Mouse (Mus musculus): ENCODE measurements around the gene Shkbp1.

The Shkbp1 gene

DNA sequence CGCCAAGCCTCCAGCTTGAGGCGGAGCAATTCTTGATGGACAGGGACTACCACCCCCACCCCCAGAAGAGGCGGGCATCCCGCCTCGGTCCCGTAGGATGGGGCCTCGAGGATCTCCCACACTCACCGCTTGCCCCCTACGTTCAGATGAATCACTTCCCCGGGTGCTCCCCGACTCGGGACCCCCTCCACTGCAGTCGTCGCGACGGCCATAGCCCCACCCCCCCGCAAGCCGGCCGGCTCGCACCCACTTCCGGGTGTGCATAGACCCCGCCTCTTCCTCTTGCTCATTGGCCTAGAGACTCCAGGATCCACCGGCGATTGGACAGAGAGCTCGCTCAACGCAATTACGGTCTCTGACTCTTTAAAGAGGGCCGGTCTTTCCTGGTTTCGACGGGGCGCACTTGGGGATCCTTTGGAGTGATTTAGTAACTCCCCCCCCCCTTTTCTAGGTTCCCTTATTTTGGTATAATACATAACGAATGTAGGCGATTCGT is at the start of gene Shkbp1:
Gene Shkbp1, minus strand, starts transcription at position 275 of the 496 bp plus-strand sequence.
- WGBS = 2% methylated on average over 34 of the region's 34 CpGs

DNA sequence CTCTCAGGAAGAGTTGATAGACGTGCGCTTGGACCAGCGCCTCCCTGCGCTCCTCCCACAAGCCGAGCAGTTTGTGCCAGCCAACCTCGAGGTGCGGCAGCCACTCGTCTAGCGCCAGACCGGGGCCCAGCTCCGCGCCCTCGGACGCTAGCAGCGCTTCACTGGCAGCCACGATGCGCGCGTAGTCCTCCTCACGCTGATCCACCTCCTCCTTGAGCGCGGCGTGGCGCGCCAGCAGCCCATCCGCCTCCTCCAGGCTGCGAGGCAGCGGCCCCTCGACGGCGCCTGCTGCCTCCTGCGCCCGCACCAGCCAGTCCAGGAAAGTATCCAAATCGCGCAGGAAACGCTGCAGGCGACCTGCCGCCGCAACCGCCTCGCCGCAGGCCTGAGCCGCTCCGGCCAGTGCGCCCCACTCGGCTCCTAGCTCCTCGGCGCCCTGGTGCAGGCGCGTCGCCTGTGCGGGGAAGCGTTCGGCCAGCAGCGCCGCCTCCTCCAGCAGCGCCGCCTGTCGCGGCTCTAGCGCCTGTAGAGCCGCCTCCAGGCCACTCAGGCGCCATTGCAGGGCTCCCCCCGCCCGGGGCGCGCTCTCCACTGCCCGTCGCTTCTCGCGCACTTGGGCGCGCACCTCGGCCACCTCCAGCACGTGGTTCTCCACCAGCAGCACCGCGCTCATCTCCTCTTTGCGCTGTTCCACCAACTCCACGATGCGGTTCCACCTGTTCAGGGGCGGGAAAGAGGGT is 48.6 kb upstream of the Shkbp1 start:
- WGBS = 40% methylated on average over 81 of the region's 81 CpGs

GRCm38 (mm10) chr7:27402675-27403074 is 46.9 kb upstream of the Shkbp1 start:
- 10% methylated on average over 16 of the region's 16 CpGs for WGBS

- 41% methylated on average over 7 of the region's 7 CpGs for WGBS
Measured at GRCm38 (mm10) chr7:27400545-27400944, 44.7 kb upstream of the Shkbp1 start.

GRCm38 (mm10) chr7:27397048-27397949 is 41.5 kb upstream of the Shkbp1 start:
- WGBS = 22% methylated on average over 26 of the region's 26 CpGs

DNA sequence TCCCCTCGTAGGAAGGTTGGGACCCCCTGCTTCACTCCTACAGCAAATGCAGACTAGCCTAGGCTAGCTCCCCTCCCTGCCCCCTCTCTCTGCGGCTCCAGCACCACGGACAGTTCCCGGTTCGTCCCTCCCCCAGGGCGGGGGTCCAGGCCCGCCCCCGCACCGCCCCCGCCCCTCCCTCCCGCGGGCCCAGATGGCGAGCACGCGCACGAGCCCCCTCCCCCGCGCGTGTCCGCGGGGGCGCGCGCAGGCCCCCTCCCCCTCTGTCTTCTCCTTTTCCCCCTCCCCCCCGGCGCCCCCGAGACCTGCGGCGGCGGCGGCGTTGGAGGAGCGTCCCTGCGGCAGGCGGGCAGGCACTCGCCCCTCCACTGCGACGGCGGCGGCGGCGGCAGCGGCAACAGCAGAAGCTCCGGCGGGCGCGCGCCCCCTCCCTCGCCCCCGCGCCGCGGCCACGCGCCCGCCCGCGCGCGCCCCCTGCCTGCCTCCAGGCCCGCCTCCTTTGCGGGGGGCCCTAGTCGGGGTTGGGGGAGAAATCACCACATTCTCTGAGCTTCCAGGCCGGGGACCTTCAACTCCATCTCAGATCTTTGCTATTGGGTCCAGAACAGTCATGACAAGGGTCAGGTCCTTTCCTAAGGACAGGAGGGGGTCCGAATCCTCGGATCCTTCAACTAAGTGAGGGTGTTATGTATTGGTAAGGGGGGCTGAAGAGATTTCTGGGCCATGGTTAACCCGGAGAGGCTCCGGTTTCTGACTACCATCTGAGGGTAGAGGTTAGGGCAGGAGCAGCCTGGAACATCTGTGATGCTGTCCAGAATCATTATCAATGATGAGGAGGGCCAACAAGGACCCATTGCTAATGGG is 40.6 kb upstream of the Shkbp1 start:
- 4% methylated on average over 58 of the region's 68 CpGs for WGBS

- WGBS = 2% methylated on average over 22 of the region's 22 CpGs
Measured at GRCm38 (mm10) chr7:27395521-27396183, 39.8 kb upstream of the Shkbp1 start.

DNA sequence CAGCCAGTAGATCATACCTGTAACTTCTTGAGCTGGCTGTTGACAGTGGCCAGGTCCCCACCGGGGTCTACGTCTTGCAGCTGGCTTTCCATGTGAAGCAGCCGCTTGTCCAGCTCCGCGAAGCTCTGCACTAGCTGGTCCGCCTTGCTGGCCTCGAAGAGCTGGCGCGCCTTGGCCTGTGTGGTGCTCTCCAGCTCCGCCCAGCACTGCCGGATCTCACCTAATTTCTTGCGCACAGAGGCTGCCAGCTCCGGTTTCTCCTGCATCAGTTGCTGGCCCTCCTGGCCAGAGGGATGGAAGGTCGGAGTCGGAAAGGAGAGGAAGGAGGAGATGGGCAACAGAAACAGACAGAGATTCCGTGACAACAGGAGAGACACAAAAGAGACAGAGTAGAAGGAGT is 35.6 kb upstream of the Shkbp1 start:
- 56% methylated on average over 16 of the region's 16 CpGs for WGBS

DNA sequence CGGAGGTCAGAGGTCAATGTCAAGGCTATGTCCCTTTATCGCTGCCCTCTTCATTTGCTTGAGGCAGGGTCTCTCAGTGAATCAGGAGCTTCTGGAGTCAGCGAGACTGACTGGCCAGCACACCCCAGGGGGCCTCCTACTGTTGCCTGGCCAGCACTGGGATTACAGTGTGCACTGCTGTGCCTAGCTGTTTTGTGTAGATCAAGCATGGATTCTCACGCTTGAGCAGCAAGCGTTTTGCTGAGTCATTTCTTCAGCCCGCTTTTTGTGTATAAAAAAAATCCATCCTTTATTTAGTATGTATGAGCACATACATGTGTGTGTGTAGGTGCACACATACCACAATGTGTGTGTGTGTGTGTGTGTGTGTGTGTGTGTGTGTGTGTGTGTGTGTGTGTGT is 33.4 kb upstream of the Shkbp1 start:
- 52% methylated on average over 6 of the region's 6 CpGs for WGBS

DNA sequence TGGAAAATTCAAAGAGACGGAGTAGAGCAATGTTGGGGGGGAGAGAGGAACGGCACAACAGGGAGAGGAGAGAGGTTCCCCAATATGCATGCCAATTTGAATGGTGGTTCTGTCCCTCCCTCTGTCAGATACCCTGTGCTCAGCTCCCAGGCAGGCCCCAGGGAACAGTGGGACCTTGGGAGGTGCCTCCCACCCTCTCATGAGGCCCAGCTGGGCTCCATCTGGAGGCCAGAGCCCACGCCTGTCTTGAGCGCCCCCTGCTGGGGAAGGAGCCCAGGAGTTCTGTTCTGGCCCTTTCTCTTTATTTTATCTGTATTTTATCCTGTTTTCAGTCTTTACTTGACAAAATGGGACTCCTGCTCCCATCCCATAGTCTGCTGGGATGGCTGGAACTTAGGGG is 28.9 kb upstream of the Shkbp1 start:
- WGBS = 30% methylated on average over 4 of the region's 4 CpGs

DNA sequence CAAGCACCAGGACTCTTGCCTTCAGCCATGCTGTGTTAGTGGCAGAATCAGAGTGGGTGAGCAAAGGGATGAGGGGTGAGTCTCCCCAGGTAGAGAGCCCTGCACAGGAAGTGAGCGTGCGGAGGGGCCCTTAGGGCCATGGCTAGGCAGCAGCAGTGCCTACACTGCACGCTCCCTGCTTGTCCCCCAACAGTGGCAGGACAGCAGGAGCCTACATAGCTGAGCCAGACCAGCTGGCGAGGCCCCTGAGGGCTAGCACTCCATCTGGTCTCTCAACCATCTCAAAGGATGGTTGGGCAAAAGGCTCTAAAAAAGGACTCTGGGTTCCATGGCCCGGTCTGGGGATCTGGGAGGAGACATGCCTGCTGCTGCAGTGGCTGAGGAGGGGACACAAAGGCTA is 28.3 kb upstream of the Shkbp1 start:
- WGBS = 77% methylated on average over 5 of the region's 5 CpGs

DNA sequence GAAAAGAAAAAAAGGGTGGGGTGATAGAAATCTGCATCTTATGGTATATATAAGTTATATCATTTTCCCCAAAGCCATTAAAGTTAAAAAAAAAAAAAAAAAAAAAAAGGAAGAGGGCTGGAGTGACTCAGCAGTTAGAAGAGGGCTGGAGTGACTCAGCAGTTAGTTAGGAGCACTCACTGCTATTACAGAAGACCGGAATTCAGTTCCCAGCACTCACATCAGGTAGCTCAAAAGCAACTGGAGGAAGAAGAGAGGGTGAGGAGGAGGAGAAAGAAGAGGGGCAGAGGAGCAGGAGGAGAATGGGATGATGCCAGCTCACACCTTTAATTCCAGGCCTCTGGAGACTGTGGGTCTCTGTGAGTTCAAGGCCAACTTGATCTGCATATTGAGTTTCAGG is 27.4 kb upstream of the Shkbp1 start:
- WGBS = 61% methylated on average over 1 of the region's 1 CpGs

GRCm38 (mm10) chr7:27381560-27381959 is 25.7 kb upstream of the Shkbp1 start:
- 60% methylated on average over 4 of the region's 4 CpGs for WGBS

GRCm38 (mm10) chr7:27381009-27381408 is 25.2 kb upstream of the Shkbp1 start:
- WGBS = 71% methylated on average over 1 of the region's 1 CpGs

DNA sequence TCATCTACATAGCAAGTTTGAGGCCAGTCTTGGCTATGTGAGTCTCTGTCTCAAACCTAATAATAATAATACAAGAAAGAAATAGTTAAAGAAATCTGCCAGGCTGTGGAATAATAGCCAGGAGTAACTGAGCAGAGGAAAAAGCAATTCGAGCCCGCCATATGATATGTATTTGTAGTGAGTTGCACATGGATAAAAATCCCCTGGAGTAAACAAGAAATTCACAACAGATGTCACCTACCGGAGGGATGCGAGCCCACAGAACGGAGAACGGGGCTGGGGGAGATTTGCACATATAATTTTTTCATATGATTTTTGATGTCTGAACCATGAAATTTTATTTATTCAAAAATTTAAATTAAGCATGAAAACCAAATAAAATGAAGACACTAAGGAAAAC is 24.0 kb upstream of the Shkbp1 start:
- 74% methylated on average over 6 of the region's 6 CpGs for WGBS

- WGBS = 28% methylated on average over 4 of the region's 4 CpGs
Measured at GRCm38 (mm10) chr7:27378431-27378830, 22.6 kb upstream of the Shkbp1 start.

DNA sequence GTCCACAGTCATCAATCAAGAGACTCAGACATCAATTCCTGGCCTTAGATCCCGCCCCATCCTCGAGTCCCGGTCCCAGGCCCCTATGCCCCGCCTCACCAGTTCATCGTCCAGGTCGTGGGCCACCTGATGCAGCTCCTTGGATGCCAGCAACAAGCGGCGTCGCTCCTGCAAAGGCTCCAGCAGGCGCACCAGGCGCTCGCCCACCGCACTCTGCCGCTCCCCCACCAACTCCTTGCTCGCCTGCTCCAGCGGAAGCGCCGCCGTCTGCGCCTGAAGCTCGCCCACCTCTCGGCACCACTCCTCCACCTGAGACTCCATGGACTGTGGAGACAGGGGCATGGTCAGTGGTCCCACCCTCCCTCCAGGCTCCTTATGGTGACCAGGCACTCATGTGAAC is 19.5 kb upstream of the Shkbp1 start:
- 19% methylated on average over 22 of the region's 22 CpGs for WGBS

DNA sequence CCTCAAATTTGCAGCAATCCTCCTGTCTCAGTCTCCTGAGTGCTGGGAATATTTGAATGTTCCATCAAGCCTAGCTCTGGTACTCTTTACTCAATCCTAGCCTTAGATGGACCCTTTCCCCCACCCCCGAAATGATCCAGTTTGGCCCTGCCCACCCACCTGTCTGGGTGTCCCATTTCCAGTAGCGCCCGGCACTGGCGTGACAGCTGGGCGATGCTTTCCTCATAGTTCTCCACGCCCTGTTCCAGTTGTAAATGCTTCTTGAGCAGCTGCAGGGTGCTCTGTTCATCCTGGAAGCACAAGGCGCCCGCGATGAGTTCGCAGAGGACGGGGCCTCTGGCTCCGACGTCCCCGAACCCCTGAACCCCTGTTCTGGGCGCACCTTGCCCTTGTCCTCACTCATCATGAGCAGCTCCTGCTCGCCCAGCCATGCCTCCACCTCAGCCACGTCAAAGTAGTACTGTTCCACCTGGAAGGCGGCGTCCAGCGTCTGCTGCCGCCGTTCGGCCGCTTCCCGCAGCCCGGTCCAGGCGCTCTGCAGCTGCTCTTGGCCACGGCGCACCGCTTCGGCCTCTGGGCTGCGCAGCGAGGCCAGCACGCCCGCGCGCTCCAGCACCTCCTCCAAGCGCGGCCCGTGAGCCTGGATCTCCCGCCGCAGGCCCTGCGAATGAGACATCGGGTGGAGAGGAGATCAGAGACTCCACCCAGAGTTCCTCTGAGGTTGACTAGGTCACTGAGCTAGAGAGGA is 16.1 kb upstream of the Shkbp1 start:
- WGBS = 39% methylated on average over 44 of the region's 44 CpGs

GRCm38 (mm10) chr7:27369111-27369510 is 13.3 kb upstream of the Shkbp1 start:
- WGBS = 82% methylated on average over 19 of the region's 19 CpGs

DNA sequence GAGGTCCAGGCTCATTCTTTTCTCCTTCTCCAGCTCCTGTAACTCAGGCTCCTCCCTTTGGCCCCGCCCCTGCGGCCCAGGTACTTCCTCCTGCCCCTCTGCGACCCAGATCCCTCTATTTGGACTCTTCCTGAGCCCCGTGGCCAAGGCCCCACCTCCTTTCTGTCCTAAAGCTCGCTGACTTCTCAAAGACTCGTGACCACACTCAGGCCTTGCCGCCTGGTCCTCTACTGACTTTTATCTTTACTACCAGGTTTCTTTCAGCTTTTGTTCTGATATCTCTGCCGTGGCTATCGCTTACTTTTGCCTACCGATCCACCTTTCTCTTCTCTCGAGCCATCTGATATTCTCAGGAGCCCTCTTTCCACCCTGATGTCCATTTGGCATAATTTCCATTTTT is 12.2 kb upstream of the Shkbp1 start:
- 60% methylated on average over 11 of the region's 11 CpGs for WGBS
